Mouse (Mus musculus) forebrain, embryonic 14.5 days (tissue): ENCODE measurements at regions not wholly inside any gene's neighbourhood (a gene's known extent, or its start where the extent isn't known, plus 50 kb on each side); places are given as distances from the start of the nearest gene placed in this dataset.

Source experiments
- ATAC-seq: fragments of 200-750 bp; cut with Nextera tagmentation; 2 replicates; pipeline ENCODE4 v1.8.0; 2017; ENCODE audit warnings: mild to moderate bottlenecking, moderate library complexity
- DNase-seq: peaks from one replicate; pipeline ENCODE4 v3.0.0-alpha.2; 2015; ENCODE audit warnings: low spot score
- H3K27ac ChIP-seq: fragments of 300-500 bp; sonication (generic); 2 replicates; pipeline ENCODE4 v1.5.1; 2014; ENCODE audit warnings: low read depth, mild to moderate bottlenecking, control low read depth, low read length, moderate library complexity
- H3K27me3 ChIP-seq: fragments of 300-500 bp; sonication (generic); replicated peaks from 2 replicates; pipeline ENCODE4 v1.6.1; 2014; ENCODE audit warnings: low read length, control low read depth, mixed read lengths; ENCODE audit not compliant: control insufficient read depth, insufficient read depth
- H3K36me3 ChIP-seq: fragments of 300-500 bp; sonication (generic); 2 replicates; pipeline ENCODE4 v1.6.1; 2014; ENCODE audit warnings: low read length, control low read depth; ENCODE audit not compliant: control insufficient read depth, insufficient read depth
- H3K4me1 ChIP-seq: fragments of 300-500 bp; sonication (generic); 2 replicates; pipeline ENCODE4 v1.6.1; 2014; ENCODE audit warnings: antibody characterized with exemption, low read length, control low read depth; ENCODE audit not compliant: control insufficient read depth, insufficient read depth
- H3K4me2 ChIP-seq: fragments of 300-500 bp; sonication (generic); 2 replicates; pipeline ENCODE4 v1.6.1; 2014; ENCODE audit warnings: mild to moderate bottlenecking, control low read depth, low read length
- H3K4me3 ChIP-seq: fragments of 300-500 bp; sonication (generic); 2 replicates; pipeline ENCODE4 v1.5.1; 2014; ENCODE audit warnings: low read depth, low read length, control low read depth
- H3K9ac ChIP-seq: fragments of 300-500 bp; sonication (generic); 2 replicates; pipeline ENCODE4 v1.6.1; 2014; ENCODE audit warnings: mild to moderate bottlenecking, low read length, control low read depth, moderate library complexity
- H3K9me3 ChIP-seq: fragments of 300-500 bp; sonication (generic); replicated peaks from 2 replicates; pipeline ENCODE4 v1.6.1; 2016; ENCODE audit warnings: low read length, control low read depth, mixed read lengths; ENCODE audit not compliant: control insufficient read depth
- WGBS: fragments of 180-500 bp; shearing (Covaris S2); extraction: QIAGEN DNeasy Blood & Tissue Kit; methylation state at CpG from one replicate; pipeline ENCODE4 v1.1.7; 2014; 5-methylcytosine and 5-hydroxymethylcytosine counted together

GRCm38 (mm10) chr15:26206837-26207236 lies 102.0 kb upstream of the March11 start:
- no peak overlapping the region for H3K9ac ChIP-seq
- no peak for DNase-seq

GRCm38 (mm10) chr15:26220855-26221254 lies 88.0 kb upstream of the March11 start:
- H3K9me3 ChIP-seq: no peaks in the 10 kb centered on the region
- H3K36me3 ChIP-seq: no peaks in the 10 kb centered on the region
- no peak overlapping the region for H3K9ac ChIP-seq
- WGBS: 21% methylated on average over 3 of the region's 3 CpGs
- DNase-seq: no peak
- peaks cover 3% of the 10 kb centered on the region; the same call in 1 of the 2 replicates for H3K4me1 ChIP-seq
- no peak overlapping the region for H3K4me3 ChIP-seq
- no peak overlapping the region for H3K4me2 ChIP-seq
- no peak overlapping the region for H3K27ac ChIP-seq
- H3K27me3 ChIP-seq: no peaks in the 10 kb centered on the region
- ATAC-seq: no peak

More at GRCm38 (mm10) chr15:26206837-26207236, 102.0 kb upstream of the March11 start:
- no peak overlapping the region for H3K4me3 ChIP-seq
- H3K4me2 ChIP-seq: no peak overlapping the region
- no peaks in the 10 kb centered on the region for H3K9me3 ChIP-seq
- WGBS: 79% methylated on average over 6 of the region's 6 CpGs
- H3K36me3 ChIP-seq: no peaks in the 10 kb centered on the region
- no peaks in the 10 kb centered on the region for H3K4me1 ChIP-seq
- ATAC-seq: no peak
- no peaks in the 10 kb centered on the region for H3K27me3 ChIP-seq
- H3K27ac ChIP-seq: no peak overlapping the region

GRCm38 (mm10) chr15:26228646-26229045 lies 80.2 kb upstream of the March11 start:
- no peaks in the 10 kb centered on the region for H3K9me3 ChIP-seq
- no peak overlapping the region for H3K27ac ChIP-seq
- H3K4me1 ChIP-seq: no peaks in the 10 kb centered on the region
- DNase-seq (no peak), ATAC-seq (no peak)
- no peaks in the 10 kb centered on the region for H3K36me3 ChIP-seq
- no peak overlapping the region for H3K9ac ChIP-seq
- H3K4me3 ChIP-seq: no peak overlapping the region
- H3K4me2 ChIP-seq: no peak overlapping the region
- WGBS: 90% methylated on average over 4 of the region's 4 CpGs
- no peaks in the 10 kb centered on the region for H3K27me3 ChIP-seq
